Mouse (Mus musculus) G1E (cell line): ENCODE measurements around the gene Rps15. TPM values are rescaled to one million over a fixed set of nuclear protein-coding genes. Genes with fewer than 3 reads are reported as not detected.

ENCODE experiments used
- ATAC-seq: 2 replicates; pipeline ENCODE4 v1.8.0; 2016; ENCODE audit warnings: mild to moderate bottlenecking; ENCODE audit not compliant: insufficient number of reproducible peaks, poor library complexity, low FRiP score, severe bottlenecking; ENCODE audit errors: extremely low read depth
- DNase-seq: peaks from one replicate; pipeline ENCODE4 v3.0.0; 2012; ENCODE audit warnings: low spot score
- H3K27me3 ChIP-seq: 2 replicates; pipeline ENCODE4 v1.6.1; 2012; ENCODE audit warnings: mild to moderate bottlenecking, low read length, inconsistent platforms; ENCODE audit not compliant: insufficient read depth
- H3K36me3 ChIP-seq: replicated peaks from 2 replicates; pipeline ENCODE3; 2012; ENCODE audit warnings: mild to moderate bottlenecking, inconsistent platforms
- H3K4me1 ChIP-seq: 2 replicates; pipeline ENCODE4 v1.6.1; 2012; ENCODE audit warnings: low read depth, low read length, inconsistent platforms, mixed read lengths; ENCODE audit not compliant: insufficient read depth
- H3K4me3 ChIP-seq: 2 replicates; pipeline ENCODE4 v1.5.1; 2012; ENCODE audit warnings: low read depth, mild to moderate bottlenecking, inconsistent platforms, low read length, moderate library complexity, mixed read lengths
- H3K9me3 ChIP-seq: replicated peaks from 2 replicates; pipeline ENCODE4 v1.6.1; 2012; ENCODE audit warnings: inconsistent platforms
- CTCF ChIP-seq: IDR thresholded peaks from 2 replicates; pipeline ENCODE4 v1.5.1; 2012; ENCODE audit warnings: low read depth, low read length, inconsistent platforms, mixed read lengths
- GATA1 ChIP-seq: IDR thresholded peaks from 2 replicates; pipeline ENCODE4 v1.6.1; 2012; ENCODE audit warnings: borderline replicate concordance, low read length, inconsistent platforms, mixed read lengths
- GATA2 ChIP-seq: IDR thresholded peaks from 2 replicates; pipeline ENCODE4 v1.6.1; 2012; ENCODE audit warnings: low read depth, low read length, inconsistent platforms, borderline replicate concordance
- POLR2AphosphoS5 ChIP-seq: IDR thresholded peaks from 2 replicates; pipeline ENCODE4 v1.6.1; 2012; ENCODE audit warnings: low read depth, low read length, inconsistent platforms; ENCODE audit not compliant: insufficient replicate concordance
- TAL1 ChIP-seq: conservative IDR thresholded peaks from 2 replicates; pipeline ENCODE4 v1.6.1; 2012; ENCODE audit warnings: low read depth, low read length, inconsistent platforms, mixed read lengths
- polyA plus RNA-seq: library from polyadenylated mRNA; stranded (reverse); fragments of >175 nt; gene quantifications from 2 replicates; pipeline ENCODE4 v1.2.3, GENCODE M21; 2012
- total RNA-seq, 2 experiments: library from RNA; stranded (forward) in 1 of 2; stranded (reverse) in 1 of 2; fragments of 200-1000 nt in 1 of 2; fragments of >200 nt in 1 of 2; fragmentation: Nextera tagmentation in 1 of 2; gene quantifications; 2 replicates each; pipeline ENCODE4 v1.2.3; 2014 to 2017

The Rps15 gene
- total and polyA plus RNA-seq, 3 experiments = 3,110 to 11,583 (median 3,548) TPM

GRCm38 (mm10) chr10:80331636-80332524, 39.6 kb downstream of the Rps15 start:
- H3K4me1 ChIP-seq = peaks cover 78% of the 10 kb centered on the region
- no peak for TF ChIP-seq POLR2AphosphoS5
- peak; percentile 89 for TF ChIP-seq TAL1
- peak overlapping the region; percentile 75; the same call in 1 of the 2 replicates for H3K4me3 ChIP-seq
- DNase-seq = peak; percentile 65
- no peak for ATAC-seq
- H3K27me3 ChIP-seq = no peaks in the 10 kb centered on the region
- H3K36me3 ChIP-seq = peaks cover 46% of the 10 kb centered on the region
- no peaks in the 10 kb centered on the region for H3K9me3 ChIP-seq

DNA sequence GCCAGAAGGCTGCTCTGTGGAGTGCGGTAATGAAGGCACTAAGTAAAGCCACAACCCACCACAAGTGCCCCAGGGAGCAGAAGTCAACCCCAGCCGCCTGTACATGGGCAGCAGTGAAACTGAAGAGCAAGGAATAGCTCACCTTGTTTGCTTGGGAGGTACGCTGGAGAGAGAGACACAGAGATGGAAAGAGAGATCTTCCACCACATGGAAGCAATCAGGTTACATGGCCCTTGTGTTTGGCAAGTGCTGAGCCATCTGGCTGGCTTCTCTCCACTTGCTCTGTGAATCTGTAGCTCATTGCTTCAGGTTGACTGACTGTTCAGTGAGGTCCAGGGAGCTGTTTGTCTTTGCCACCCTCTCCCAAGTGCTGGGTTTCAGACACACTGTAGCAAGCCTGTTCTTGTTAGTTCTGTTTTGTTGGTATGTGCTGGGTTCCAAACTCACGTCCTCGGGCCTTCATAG, 40.3 kb downstream of the Rps15 start:
- Histone ChIP-seq H3K4me1 (peaks cover 78% of the 10 kb centered on the region), H3K9me3 (no peaks in the 10 kb centered on the region), H3K27me3 (no peaks in the 10 kb centered on the region), H3K36me3 (peaks cover 50% of the 10 kb centered on the region), H3K4me3 (peak overlapping the region; percentile 75; the same call in 1 of the 2 replicates)
- TF ChIP-seq TAL1 = no peak
- TF ChIP-seq CTCF = no peak
- no peak for TF ChIP-seq POLR2AphosphoS5
- ATAC-seq (no peak), DNase-seq (no peak)

DNA sequence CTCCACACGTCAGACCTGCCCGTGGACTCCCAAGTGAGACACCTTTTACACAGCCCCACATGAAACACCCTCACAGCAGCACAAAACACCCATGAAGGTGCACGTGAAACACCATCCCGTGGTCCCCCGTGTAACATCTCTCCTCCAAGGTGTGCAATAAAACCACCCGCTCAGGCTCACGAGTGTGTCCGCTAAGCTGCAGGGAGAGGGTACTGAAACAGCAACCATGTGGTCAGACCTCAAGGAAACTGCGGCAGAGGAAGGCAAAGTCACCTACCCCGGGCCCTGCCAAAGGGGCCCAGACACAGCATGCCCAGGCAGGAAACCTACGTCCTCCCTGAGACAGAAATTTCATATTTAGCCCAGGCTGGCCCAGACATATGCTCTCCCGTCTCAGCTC, 44.0 kb downstream of the Rps15 start:
- Histone ChIP-seq H3K36me3 (peaks cover 61% of the 10 kb centered on the region), H3K4me3 (no peak overlapping the region), H3K9me3 (peaks cover 3% of the 10 kb centered on the region), H3K27me3 (no peaks in the 10 kb centered on the region), H3K4me1 (peaks cover 72% of the 10 kb centered on the region)
- TF ChIP-seq POLR2AphosphoS5 = no peak
- TF ChIP-seq CTCF = no peak
- no peak for TF ChIP-seq GATA1
- TF ChIP-seq GATA2 = no peak
- no peak for TF ChIP-seq TAL1
- DNase-seq = no peak
- no peak for ATAC-seq

DNA sequence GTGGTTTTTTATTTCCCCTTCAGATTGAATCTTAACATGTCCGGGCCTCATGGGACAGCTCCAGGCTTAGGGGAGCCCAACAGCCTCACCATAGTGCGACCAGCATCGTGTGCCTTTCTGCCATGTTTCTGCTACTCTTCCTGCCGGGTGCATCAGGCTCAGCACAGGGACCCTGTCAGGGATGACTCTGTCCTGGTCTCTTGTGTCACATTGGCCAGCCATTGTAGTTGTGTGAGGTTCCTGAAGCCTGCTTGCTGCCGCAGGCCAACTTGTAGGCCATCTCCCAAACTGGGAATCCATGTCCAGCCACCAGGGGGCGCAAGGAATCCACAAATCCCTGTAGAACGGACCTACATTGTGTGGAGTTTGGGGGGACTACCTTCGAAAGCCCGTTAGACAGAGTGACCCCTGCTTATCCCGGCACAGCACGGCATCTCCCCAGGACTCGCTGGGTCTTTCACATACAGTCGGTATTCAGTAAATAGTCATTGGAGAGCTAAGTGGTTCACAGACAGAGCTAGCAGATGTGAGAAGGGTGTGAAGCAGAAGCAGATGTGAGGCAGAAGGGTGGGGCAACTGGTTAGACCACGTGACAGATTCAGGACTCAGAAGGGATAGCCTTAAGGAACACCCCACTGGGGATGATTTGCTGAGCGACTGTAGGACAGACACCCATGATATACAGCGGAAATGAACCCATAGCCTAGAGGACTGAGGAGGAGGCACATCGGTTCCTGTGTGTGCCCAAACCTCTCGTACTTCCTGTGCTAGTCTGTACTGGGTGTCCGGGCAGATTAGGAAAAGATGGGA, 47.9 kb downstream of the Rps15 start:
- Histone ChIP-seq H3K4me3 (peak overlapping the region; percentile 35; the same call in 1 of the 2 replicates), H3K27me3 (peaks cover 3% of the 10 kb centered on the region; the same call in 1 of the 2 replicates), H3K9me3 (peaks cover 16% of the 10 kb centered on the region)

DNA sequence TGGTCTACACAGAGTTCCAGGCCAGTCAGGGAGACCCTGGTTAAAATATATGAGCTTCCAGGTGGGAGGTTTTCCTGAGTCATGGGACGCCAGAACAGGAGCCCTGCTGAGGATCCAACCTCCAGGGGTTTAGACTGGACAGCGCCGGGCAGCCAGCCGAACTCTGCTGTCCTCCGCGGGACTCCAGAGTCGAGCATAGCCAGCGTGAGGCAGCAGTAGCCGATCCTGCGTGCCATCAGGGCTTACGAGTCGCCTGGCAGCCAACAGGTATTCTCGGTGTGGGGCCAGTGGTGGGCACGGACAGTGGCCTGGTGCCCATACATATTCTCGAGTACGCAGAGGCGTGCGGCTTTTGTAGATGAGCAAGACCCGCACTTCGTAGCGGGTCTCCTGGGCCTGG, 48.8 kb downstream of the Rps15 start:
- peak overlapping the region; percentile 69; the same call in 1 of the 2 replicates for H3K4me3 ChIP-seq
- H3K36me3 ChIP-seq = peaks cover 46% of the 10 kb centered on the region
- H3K4me1 ChIP-seq = peaks cover 82% of the 10 kb centered on the region
- DNase-seq (no peak), ATAC-seq (no peak)
- H3K27me3 ChIP-seq = peaks cover 3% of the 10 kb centered on the region; the same call in 1 of the 2 replicates
- TF ChIP-seq POLR2AphosphoS5 (no peak), TAL1 (no peak), CTCF (no peak), GATA2 (no peak), GATA1 (no peak)
- peaks cover 16% of the 10 kb centered on the region for H3K9me3 ChIP-seq

More for the DNA sequence above, 47.9 kb downstream of the Rps15 start:
- peak; percentile 16; the same call in 1 of the 2 replicates for ATAC-seq
- peak; percentile 59 for DNase-seq
- H3K4me1 ChIP-seq = peaks cover 75% of the 10 kb centered on the region
- H3K36me3 ChIP-seq = peaks cover 50% of the 10 kb centered on the region
- TF ChIP-seq CTCF = peak; percentile 86
- no peak for TF ChIP-seq GATA1

- H3K4me1 ChIP-seq = peaks cover 77% of the 10 kb centered on the region
- no peak for ATAC-seq
- H3K36me3 ChIP-seq = peaks cover 39% of the 10 kb centered on the region
- H3K4me3 ChIP-seq = peak overlapping the region; percentile 69; the same call in 1 of the 2 replicates
- no peak for DNase-seq
- TF ChIP-seq TAL1 = no peak
- no peak for TF ChIP-seq GATA2
- TF ChIP-seq POLR2AphosphoS5 = no peak
- H3K9me3 ChIP-seq = peaks cover 16% of the 10 kb centered on the region
- peaks cover 3% of the 10 kb centered on the region; the same call in 1 of the 2 replicates for H3K27me3 ChIP-seq
Measured at GRCm38 (mm10) chr10:80341491-80342304, 49.4 kb downstream of the Rps15 start.
